Mouse (Mus musculus): ENCODE data around the gene Trim27.

GRCm38 (mm10) chr13:21223242-21223655 lies 44.0 kb downstream of the Trim27 start:
- TF ChIP-seq CTCF (IDR thresholded peaks at IDR 0.05; ENCODE audit: low read depth, low read length) (no peak), POLR2A (IDR thresholded peaks at IDR 0.05; ENCODE audit: borderline replicate concordance, low read depth, low read length) (no peak)

Data from bone marrow macrophage, adult 2 months (primary cell).